Mouse (Mus musculus): ENCODE data around the gene Pmm1.

GRCm38 (mm10) chr15:81955414-81955813 lies 5.3 kb downstream of the Pmm1 start:
- TF ChIP-seq ZNF384 (IDR thresholded peaks at IDR 0.05; ENCODE audit: low read depth, low read length) (no peak), UBTF (IDR thresholded peaks at IDR 0.05; ENCODE audit: low read depth, low read length) (no peak), EP300 (IDR thresholded peaks at IDR 0.05; ENCODE audit: low read length) (no peak), CTCF (conservative IDR thresholded peaks at IDR 0.05 in 1 of 2, IDR thresholded peaks at IDR 0.05 in 1 of 2; ENCODE audit: low read depth in 2 of 2, low read length in 2 of 2) (no peak), PAX5 (IDR thresholded peaks at IDR 0.05; ENCODE audit: low read length) (no peak), HCFC1 (IDR thresholded peaks at IDR 0.05; ENCODE audit: low read depth, low read length) (no peak)
